Mouse (Mus musculus) hindbrain, embryonic 11.5 days (tissue): Measurements from ENCODE around the gene Zfp787. TPM values are rescaled to one million over a fixed set of nuclear protein-coding genes. Genes with fewer than 3 reads are reported as not detected.

Source experiments
- ATAC-seq: fragments of 200-750 bp; cut with Nextera tagmentation; 2 replicates; pipeline ENCODE4 v1.8.0; 2017; ENCODE audit warnings: mild to moderate bottlenecking, moderate TSS enrichment, moderate library complexity; ENCODE audit not compliant: low FRiP score
- DNase-seq: peaks from one replicate; pipeline ENCODE4 v3.0.0-alpha.2; 2015; ENCODE audit warnings: low spot score
- H3K27ac ChIP-seq: fragments of 300-500 bp; sonication (generic); 2 replicates; pipeline ENCODE4 v1.5.1; 2014; ENCODE audit warnings: mild to moderate bottlenecking, low read depth, low read length
- H3K27me3 ChIP-seq: fragments of 300-500 bp; sonication (generic); 2 replicates; pipeline ENCODE4 v1.6.1; 2014; ENCODE audit warnings: mild to moderate bottlenecking, low read length, moderate library complexity, mixed read lengths; ENCODE audit not compliant: control insufficient read depth, insufficient read depth
- H3K36me3 ChIP-seq: fragments of 300-500 bp; sonication (generic); 2 replicates; pipeline ENCODE4 v1.6.1; 2014; ENCODE audit warnings: mild to moderate bottlenecking, low read length, moderate library complexity, mixed read lengths; ENCODE audit not compliant: control insufficient read depth, insufficient read depth
- H3K4me1 ChIP-seq: fragments of 300-500 bp; sonication (generic); replicated peaks from 2 replicates; pipeline ENCODE4 v1.6.1; 2014; ENCODE audit warnings: low read length, mixed read lengths; ENCODE audit not compliant: control insufficient read depth, insufficient read depth
- H3K4me2 ChIP-seq: fragments of 300-500 bp; sonication (generic); replicated peaks from 2 replicates; pipeline ENCODE4 v1.6.1; 2014; ENCODE audit warnings: mild to moderate bottlenecking, low read depth, low read length
- H3K4me3 ChIP-seq: fragments of 300-500 bp; sonication (generic); 2 replicates; pipeline ENCODE4 v1.5.1; 2014; ENCODE audit warnings: low read depth, low read length
- H3K9ac ChIP-seq: fragments of 300-500 bp; sonication (generic); 2 replicates; pipeline ENCODE4 v1.6.1; 2014; ENCODE audit warnings: low read depth, low read length
- H3K9me3 ChIP-seq: fragments of 300-500 bp; sonication (generic); 2 replicates; pipeline ENCODE4 v1.6.1; 2016; ENCODE audit warnings: low read length; ENCODE audit not compliant: control insufficient read depth
- WGBS: fragments of 180-500 bp; shearing (Covaris S2); extraction: QIAGEN DNeasy Blood & Tissue Kit; methylation state at CpG from one replicate; pipeline ENCODE4 v1.1.7; 2014; 5-methylcytosine and 5-hydroxymethylcytosine counted together
- polyA plus RNA-seq: library from polyadenylated mRNA; unstranded; fragments of >200 nt; fragmentation: Nextera tagmentation; extraction: Ambion mirVana; gene quantifications from 2 replicates; pipeline ENCODE4 v1.2.1, GENCODE M21; 2014

The Zfp787 gene
- polyA plus RNA-seq, 1 experiment from 2014 or later = 11.3 TPM

GRCm38 (mm10) chr7:6146982-6147325, 8.8 kb downstream of the Zfp787 start:
- no peaks in the 10 kb centered on the region for H3K9me3 ChIP-seq
- no peak overlapping the region for H3K27ac ChIP-seq
- H3K27me3 ChIP-seq = no peaks in the 10 kb centered on the region
- no peaks in the 10 kb centered on the region for H3K36me3 ChIP-seq
- no peaks in the 10 kb centered on the region for H3K4me1 ChIP-seq
- WGBS = 86% methylated on average over 2 of the region's 2 CpGs
- no peak overlapping the region for H3K9ac ChIP-seq
- H3K4me2 ChIP-seq = no peak overlapping the region
- ATAC-seq = no peak
- H3K4me3 ChIP-seq = no peak overlapping the region
- DNase-seq = no peak

- DNase-seq (no peak), ATAC-seq (no peak)
- Histone ChIP-seq H3K9me3 (no peaks in the 10 kb centered on the region), H3K36me3 (no peaks in the 10 kb centered on the region), H3K27ac (no peak overlapping the region), H3K4me2 (no peak overlapping the region), H3K4me1 (no peaks in the 10 kb centered on the region), H3K27me3 (no peaks in the 10 kb centered on the region), H3K9ac (no peak overlapping the region), H3K4me3 (no peak overlapping the region)
- WGBS = 93% methylated on average over 7 of the region's 7 CpGs
These were observed 9.4 kb downstream of the Zfp787 start for GRCm38 (mm10) chr7:6146194-6146981.

GRCm38 (mm10) chr7:6145423-6146188, 10.2 kb downstream of the Zfp787 start:
- H3K4me1 ChIP-seq = no peaks in the 10 kb centered on the region
- no peak overlapping the region for H3K27ac ChIP-seq
- 94% methylated on average over 8 of the region's 8 CpGs for WGBS
- no peak overlapping the region for H3K4me3 ChIP-seq
- ATAC-seq (no peak), DNase-seq (no peak)
- H3K36me3 ChIP-seq = no peaks in the 10 kb centered on the region
- H3K9ac ChIP-seq = no peak overlapping the region
- no peaks in the 10 kb centered on the region for H3K27me3 ChIP-seq
- no peaks in the 10 kb centered on the region for H3K9me3 ChIP-seq
- no peak overlapping the region for H3K4me2 ChIP-seq

- Histone ChIP-seq H3K27me3 (no peaks in the 10 kb centered on the region), H3K9ac (no peak overlapping the region), H3K4me2 (no peak overlapping the region), H3K36me3 (no peaks in the 10 kb centered on the region), H3K27ac (no peak overlapping the region), H3K9me3 (no peaks in the 10 kb centered on the region), H3K4me1 (no peaks in the 10 kb centered on the region), H3K4me3 (no peak overlapping the region)
- DNase-seq = no peak
- ATAC-seq = no peak
- 80% methylated on average over 2 of the region's 2 CpGs for WGBS
These were observed 11.7 kb downstream of the Zfp787 start for GRCm38 (mm10) chr7:6143991-6144531.

- H3K27ac ChIP-seq = no peak overlapping the region
- H3K27me3 ChIP-seq = no peaks in the 10 kb centered on the region
- no peak overlapping the region for H3K9ac ChIP-seq
- H3K4me1 ChIP-seq = no peaks in the 10 kb centered on the region
- H3K9me3 ChIP-seq = no peaks in the 10 kb centered on the region
- 86% methylated on average over 3 of the region's 3 CpGs for WGBS
- H3K36me3 ChIP-seq = no peaks in the 10 kb centered on the region
- DNase-seq (no peak), ATAC-seq (no peak)
- no peak overlapping the region for H3K4me2 ChIP-seq
- H3K4me3 ChIP-seq = no peak overlapping the region
These were observed 16.5 kb downstream of the Zfp787 start for GRCm38 (mm10) chr7:6139295-6139694.

GRCm38 (mm10) chr7:6136497-6136896, 19.3 kb downstream of the Zfp787 start:
- Histone ChIP-seq H3K9ac (no peak overlapping the region), H3K27ac (no peak overlapping the region), H3K4me1 (no peaks in the 10 kb centered on the region), H3K4me3 (no peak overlapping the region), H3K27me3 (no peaks in the 10 kb centered on the region), H3K9me3 (no peaks in the 10 kb centered on the region), H3K4me2 (no peak overlapping the region), H3K36me3 (no peaks in the 10 kb centered on the region; the same call in 1 of the 2 replicates)
- ATAC-seq (no peak), DNase-seq (no peak)

GRCm38 (mm10) chr7:6132646-6133045, 23.2 kb downstream of the Zfp787 start:
- Histone ChIP-seq H3K27me3 (no peaks in the 10 kb centered on the region), H3K36me3 (no peaks in the 10 kb centered on the region; the same call in 1 of the 2 replicates), H3K9me3 (no peaks in the 10 kb centered on the region), H3K4me3 (no peak overlapping the region), H3K9ac (no peak overlapping the region), H3K4me1 (no peaks in the 10 kb centered on the region), H3K27ac (no peak overlapping the region), H3K4me2 (no peak overlapping the region)
- no peak; the same call in 1 of the 2 replicates for ATAC-seq
- 81% methylated on average over 30 of the region's 30 CpGs for WGBS
- no peak for DNase-seq

GRCm38 (mm10) chr7:6130346-6130745, 25.5 kb downstream of the Zfp787 start:
- Histone ChIP-seq H3K4me1 (no peaks in the 10 kb centered on the region), H3K4me2 (no peak overlapping the region), H3K36me3 (no peaks in the 10 kb centered on the region; the same call in 1 of the 2 replicates), H3K9me3 (no peaks in the 10 kb centered on the region), H3K9ac (no peak overlapping the region), H3K4me3 (no peak overlapping the region), H3K27me3 (no peaks in the 10 kb centered on the region), H3K27ac (no peak overlapping the region)
- DNase-seq = no peak
- WGBS = 50% methylated on average over 4 of the region's 4 CpGs
- ATAC-seq = no peak
